Mouse (Mus musculus): ENCODE measurements around the gene Btg2.
A peak's percentile ranks its signal among the peaks of the same experiment; 100 is the strongest.

Gene Btg2

DNA sequence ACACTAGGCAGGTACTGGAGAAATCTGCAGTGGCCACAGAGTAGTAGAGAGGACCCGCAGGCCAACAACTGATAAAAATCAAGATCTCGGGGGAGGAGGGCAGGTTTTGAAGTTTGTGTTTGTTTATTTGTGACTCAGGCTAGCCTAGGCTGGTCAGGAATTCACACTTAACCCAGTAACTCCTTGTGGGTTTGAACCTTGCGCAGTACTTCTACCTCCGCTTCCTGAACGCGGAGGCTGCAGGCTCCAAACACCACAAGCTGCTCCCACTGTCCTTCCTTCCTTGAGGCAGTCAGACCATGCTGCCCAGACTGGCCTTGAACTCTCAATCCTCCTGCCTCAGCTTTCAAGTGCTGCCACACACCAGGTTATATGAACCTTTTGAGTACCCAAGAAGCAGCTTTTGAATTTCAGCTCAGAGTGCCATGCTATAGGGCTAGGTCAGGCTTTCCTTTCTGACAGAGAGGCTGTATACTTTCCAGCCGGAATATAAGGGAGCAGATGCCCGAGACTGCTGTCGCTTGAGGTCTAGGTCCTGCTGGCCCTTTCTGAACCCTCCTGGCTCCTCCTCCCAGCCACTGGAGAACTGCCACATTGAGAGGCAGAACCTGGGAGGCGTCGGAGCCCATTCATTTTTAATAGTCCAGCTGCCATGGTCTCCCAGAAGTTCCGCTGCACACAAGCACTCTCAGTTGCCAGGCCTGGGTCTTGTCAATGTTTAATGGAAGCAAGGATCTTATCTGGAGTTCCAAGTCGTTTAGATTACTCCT, 19.2 kb upstream of the Btg2 start:
- no peak for DNase-seq

DNA sequence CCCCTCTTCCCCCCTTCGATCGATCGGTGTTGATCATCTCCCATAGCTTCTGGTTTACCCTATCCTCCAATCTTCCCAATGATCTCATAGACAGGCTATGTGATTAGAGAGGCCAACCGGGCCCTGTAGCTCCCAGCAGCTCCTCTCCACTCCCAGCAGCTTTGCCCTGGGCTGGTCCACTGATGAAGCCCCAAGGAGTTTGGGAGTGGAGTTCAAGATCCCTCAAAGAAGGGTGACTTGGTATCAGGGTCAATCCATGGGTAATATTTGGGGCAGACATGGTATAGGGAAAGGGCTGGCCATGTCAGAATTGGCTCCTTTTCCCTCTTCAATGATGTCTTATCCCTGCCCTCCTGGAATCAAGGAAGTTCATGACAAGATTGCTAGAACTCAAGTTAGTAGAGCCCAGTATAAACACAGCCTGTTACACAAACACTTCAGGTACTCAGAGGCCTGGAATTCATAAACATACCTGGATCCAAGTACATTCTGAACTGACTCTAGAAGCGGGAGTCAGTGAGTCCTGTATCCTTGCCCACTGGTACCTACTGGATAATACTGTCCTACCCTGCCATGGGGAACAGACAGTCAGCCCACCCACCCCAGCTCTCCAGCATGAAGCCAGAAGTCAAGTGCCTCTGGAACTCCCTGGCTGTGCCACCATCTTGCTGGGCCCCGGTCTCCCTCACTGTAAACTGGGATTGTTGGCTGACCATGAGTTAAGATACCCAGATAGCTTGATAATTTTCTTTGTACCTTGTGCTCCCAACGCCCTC, 18.3 kb upstream of the Btg2 start:
- DNase-seq = no peak

DNA sequence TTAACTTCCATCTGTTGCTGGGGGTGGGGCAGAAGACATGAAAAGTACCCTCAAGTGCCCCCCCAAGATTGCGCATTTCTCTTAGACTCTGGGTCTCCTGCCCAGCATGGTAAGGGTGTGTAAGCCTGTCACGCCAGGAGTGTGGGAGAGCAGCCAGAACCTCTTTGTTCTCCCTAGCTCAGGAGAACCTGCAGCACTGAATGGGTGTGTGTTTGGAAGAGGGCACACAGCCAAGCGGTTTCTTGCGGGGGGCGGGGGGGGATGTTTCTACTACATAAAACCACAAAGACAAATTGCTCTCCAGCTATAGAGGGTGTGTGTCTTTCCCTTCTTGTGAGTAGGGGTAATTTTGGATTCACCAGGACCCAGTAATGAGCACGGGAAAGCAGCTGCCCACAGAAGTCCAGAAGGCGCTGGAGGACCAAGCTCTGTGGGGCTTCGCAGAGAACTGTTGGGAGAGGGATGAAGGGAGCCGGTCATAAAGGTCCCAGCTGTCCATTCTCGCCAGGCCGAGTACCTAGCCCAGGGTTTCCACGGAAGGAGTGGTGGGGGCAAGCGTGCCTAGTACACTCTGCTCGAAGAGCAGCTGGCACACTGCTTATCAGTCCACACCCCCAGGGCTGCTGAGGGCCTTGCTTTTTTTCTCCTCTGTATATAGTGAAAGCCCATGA, 17.5 kb upstream of the Btg2 start:
- no peak for DNase-seq

DNA sequence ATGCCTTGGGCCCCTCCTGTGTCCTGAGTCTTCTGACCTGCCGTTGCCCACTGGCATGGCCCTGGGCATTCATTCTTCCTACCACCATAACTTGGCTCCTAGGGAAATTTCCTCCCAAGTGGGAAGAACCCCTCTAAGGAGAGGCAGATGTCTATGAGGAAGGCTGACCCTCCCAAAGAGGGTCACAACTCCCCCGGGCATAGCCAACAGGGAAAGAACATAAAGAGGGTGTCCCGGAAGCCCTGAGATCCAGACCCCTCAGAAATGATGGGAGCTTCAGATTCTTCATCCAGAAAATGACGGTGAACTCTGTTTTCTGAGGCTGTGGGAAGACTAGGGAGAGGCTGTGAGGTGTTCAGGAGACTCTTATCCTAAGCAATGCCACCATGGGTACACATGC, 16.8 kb upstream of the Btg2 start:
- no peak for DNase-seq

DNA sequence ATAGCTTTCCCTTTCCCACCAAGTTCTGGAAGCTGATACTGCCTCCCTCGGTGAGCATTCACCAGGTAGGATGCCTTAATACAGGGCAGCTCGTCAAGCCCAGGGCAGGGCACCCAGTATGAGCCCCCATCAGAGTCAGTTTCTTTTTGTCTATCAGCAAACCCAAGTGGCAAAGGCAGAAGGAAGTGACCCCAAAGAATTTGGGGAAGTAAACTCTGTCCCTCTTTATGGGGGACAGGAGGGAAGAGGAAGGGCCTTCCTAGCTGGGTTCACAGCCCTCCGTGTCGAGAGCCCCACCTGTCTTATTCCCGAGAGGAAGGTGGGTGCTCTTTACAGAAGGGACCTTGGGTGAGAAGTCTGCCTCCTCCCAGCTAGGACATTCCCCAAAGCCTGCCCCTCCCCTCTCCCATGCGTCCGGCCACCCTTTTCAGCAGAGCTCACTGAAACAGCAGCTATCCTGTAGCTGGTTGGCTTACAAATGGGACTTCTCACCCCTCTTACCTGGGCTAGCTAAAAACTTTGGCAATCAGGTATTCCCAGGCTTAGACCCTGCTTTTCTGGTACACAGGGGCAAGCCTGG, 16.2 kb upstream of the Btg2 start:
- DNase-seq = no peak

DNA sequence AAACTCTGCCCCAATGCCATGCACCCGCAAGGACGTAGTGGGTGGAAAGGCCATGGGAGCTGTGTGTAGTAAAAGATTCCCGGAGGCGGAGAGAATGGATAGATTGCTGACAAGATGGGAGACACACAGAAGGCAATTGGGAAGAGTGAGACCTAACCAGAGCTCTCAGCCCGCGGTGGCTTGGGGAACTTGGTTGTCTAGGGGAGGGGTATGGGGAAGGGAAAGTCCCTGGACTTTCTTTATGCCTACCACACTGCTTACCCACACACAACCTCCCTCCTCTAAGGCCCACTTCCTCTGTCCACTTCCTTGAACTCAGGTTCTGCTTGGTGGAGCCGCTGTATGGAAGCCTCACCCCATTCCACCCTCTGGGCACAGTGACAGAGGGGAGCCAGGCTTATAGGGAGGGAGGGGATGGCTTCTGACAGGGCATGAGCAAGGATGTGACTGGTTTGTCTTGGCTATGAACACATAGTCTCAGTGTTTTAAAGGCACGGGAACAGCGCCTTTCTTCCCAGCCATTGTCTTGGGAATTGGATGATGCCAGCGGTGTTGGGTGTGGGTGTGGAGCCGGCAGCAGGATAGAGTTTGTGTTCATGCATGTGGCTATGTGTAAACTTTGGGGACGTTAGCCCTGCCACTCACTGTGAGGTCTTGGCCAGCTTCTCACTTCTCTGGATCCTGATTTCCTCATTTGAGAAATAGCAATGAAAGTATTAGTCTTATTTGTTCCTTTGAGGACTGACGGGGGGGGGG, 15.0 kb upstream of the Btg2 start:
- no peak for DNase-seq

DNA sequence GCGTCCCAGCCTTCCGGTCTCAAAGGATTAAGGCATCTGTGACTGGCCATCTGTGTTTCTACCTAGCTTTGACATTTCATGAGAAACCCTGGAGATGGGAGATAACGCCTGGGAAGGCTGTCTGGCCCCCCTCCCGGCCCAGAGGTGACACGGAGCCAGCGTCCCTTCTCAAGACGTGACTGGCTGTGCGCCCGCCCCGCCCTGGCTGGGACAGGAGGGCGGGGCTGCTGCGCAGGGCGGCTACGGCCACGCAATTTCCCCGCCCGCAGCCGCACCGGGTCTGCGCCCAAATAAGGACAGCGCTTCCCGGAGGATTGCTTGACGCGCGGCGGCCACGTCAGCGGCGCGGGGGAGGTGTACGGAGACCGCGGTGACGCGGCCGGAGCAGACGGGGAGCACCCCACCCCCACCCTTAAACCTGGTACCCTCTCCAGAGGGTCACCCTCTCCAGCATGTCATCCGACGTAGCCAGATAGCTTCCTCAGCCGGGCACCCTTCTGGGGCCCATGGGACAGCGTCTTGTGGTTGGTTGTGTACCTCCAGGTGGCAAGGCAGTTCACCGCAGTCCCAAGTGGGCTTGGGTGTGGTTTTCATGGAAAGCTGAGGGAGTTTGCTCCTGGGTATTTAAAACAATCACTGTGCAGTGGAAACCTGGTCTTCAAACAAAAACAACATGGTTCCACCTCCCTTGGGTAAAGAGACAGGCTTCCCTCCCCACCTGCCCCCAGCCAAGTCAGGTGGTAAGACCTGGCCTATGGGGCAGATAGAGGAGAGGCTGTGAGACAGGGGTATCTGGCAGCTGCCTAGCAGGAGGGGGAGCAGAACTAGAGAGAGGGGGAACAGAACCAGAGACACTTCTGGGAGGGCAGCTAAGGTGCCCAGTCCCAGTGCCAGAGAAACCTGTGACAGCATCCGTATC, 14.2 kb upstream of the Btg2 start:
- peak; percentile 89 for DNase-seq

DNA sequence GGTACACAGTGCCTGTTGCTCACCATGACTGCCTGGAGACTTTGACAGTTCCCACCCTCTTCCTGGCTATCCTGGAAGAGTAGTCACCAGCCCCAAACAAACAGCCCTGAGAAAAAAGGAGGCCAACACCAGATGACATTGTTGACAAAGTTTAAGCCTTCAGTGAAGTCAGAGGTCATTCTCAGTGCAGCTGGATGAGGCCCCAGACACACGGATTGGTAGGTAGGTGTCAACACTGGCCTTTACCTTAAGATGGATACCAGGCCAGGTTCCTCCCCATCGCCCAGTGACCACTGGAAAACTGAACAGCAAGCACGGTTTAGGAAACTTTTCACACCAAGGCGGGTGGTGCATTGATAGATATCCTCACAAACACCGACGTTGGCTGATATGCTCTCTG, 13.4 kb upstream of the Btg2 start:
- no peak for DNase-seq

DNA sequence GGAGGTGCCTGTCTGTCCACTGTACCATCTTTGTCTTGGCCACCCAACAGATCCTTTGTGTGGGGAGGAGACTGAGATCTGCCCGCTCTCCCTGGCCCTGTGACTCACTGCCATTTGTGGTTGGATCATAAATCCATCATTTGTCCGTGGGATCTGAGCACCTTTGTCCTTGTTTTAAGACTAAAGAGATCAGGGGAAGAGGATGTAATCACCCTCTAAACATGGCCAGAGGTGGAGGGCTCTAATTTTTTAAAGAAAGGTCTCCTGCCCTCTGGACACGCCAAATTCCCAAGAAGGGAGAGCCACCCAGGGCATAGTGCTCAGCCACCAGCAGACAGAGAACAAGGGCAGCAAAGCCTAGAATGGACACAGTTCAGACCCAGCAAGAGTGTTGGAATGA, 12.9 kb upstream of the Btg2 start:
- no peak for DNase-seq

DNA sequence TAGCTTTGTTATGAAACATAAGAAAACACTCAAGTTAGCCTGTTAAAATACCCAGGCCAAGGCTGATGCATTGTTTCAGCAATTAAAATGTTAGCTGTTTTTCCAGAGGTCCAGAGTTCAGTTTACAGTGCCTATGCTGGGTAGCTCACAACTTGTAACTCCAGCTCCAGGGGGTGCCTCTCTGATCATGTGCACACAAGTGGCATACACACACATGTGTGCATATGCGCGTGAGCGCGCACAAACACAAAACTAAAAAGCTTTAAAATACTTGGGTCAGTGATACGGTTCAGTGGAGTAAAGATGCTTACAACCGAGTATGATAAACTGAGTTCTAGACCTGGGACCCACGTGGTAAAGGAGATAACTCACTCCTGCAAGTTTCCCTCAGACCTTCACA, 10.2 kb upstream of the Btg2 start:
- no peak for DNase-seq

DNA sequence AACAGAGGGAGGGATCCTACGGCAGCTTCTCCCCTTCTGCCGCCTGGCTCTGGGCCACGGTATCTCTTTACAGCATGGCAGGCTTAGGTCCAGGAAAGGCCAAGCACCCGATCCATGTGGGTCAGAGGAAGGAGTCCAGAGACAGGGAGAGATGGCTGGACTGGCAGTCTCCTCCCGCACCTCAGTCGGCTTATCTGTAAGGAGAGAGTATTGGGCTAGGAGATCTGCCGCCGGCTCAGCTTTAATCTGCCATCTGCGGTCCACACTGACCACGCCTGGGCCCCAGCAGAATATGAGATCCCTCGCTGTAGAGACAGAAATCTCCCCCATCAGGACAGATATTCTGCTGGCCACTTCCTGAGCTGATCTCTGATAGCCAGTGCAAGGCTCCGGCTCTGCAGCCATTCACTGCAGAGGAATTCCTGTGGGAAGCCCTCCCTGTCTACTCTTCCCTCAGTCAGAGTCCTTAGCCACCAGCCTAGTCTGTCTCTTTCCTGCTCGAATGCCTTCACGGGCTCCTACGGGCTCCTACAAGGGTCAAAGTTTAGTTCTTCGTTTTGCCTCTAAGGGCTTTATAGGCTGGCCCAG, 8.0 kb upstream of the Btg2 start:
- DNase-seq = peak; percentile 59

DNA sequence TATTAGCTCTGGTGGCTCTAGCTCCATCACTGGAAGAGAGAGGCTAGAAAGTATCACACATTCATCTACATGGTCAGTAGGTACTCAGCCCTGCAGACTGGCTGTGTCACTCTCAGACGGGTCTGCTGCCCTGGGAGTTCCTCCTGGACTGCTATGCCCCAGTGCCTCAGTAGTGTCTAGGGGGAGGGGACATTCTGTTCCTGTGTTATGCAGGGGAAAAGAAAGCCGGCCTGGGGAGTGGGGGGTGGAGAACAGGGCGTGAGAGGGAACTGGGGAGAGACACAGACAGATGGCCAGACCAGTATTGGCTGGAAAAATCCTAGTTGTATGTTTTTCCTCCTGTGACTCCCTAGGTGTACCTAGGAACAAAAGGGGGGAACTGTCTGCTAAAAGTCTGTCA, 7.1 kb upstream of the Btg2 start:
- no peak for DNase-seq

DNA sequence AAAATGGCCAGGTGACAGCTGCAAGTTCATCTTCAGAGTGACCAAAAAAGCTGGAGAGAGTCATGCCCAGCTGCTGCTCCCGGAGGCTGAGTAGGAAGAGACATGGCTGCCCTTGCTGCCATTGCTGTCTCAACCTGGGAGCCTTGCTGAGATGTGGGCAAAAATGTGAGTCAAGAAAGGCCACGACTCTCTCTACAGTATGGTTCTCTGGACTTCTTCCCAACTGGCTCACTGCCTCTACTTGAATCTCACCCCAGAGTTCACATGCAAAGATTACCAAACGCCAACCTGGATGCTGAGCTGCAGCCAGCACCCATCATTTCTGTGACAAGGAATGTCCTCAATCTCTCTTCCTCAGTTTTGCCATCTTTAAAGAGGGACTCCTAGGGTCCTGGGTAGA, 5.2 kb upstream of the Btg2 start:
- no peak for DNase-seq

DNA sequence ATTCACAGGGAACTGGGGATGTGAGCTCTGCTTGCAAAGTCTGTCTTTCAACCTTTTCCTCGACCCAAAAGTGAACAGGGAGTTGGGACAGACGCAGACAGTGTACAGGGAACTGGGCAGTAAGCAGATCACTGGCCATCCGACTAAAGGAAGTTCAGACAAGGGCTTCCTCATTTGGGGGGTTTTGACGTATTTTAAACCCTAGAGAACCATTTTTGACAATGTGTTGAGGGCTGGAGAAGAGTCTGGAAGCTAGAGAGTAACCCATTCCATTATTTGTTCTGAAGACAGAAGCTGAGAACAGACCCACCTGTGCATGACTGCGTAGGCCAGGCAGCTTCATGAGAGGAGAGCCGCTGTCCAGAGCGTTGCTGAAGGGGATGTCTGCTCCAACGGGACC, 4.8 kb upstream of the Btg2 start:
- no peak for DNase-seq

DNA sequence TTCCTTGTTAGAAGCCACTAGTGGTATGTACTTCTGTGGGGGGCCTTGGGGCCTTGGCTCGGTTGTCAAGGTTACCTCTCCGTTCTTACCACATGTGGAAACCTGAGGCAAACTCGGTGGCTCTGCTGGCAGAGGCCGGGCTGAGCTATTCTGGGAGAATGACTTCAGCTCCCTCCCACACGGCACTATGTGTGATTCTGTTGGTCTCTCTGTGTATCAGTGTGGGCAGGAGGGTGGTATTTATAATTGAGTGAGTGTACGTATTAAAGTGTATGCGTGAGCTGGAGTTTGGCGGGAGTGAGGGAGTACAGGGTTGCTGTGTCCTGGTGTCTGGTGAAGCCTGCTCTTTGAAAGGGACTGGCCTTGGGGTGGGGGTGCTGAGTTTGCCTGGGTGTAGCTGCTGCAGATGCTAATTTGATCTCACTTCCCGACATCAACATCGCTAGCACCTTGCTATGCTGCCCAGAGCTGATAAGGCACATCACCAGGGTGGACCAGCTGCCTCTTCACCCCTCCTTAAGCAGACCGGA, 4.1 kb upstream of the Btg2 start:
- DNase-seq = no peak

DNA sequence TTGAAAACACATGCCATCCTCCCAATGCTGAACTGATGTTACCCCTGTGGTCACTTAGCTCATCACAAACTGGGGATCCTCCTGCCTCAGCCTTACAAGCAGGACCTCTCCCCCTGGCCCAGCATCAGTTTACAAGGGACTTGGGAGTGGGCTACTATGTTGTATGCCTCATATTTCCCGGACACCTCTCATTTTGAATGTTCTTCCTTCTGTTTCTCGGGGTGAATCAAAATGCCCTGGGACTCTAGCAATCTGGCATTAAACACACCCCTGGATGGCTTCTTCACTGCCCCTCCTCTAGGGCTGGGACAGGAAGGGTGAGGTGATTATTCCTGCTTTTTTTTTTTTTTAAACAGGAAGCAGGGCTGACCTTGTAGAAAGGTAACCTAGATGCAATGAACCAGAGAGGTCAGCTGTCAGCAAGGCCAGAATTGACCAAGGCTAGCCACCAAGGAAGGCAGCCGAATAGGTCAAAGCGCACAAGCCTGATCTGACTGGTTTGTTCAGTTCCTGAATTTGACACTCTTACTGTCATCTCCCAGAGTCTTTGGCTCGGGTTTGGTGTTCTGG, 2.0 kb upstream of the Btg2 start:
- no peak for DNase-seq

DNA sequence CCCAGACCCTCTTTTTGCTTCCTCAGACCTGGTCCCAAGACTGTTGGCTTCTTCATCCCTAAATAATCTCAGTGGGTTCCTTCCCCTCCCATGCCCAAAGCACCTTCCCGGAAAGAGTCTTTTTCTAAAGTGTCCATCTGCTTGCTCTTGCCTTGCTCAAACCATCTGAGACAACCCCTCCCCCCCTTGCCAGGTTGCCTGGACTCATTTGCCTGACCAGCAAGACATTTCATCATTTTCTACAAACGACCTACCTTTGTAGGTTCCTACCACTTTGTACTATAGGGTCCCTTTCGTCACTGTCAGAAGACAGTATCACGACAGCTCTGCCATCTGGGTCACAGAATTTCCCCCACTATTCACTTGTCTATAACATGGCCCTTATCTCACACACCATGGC, 1.5 kb upstream of the Btg2 start:
- no peak for DNase-seq

DNA sequence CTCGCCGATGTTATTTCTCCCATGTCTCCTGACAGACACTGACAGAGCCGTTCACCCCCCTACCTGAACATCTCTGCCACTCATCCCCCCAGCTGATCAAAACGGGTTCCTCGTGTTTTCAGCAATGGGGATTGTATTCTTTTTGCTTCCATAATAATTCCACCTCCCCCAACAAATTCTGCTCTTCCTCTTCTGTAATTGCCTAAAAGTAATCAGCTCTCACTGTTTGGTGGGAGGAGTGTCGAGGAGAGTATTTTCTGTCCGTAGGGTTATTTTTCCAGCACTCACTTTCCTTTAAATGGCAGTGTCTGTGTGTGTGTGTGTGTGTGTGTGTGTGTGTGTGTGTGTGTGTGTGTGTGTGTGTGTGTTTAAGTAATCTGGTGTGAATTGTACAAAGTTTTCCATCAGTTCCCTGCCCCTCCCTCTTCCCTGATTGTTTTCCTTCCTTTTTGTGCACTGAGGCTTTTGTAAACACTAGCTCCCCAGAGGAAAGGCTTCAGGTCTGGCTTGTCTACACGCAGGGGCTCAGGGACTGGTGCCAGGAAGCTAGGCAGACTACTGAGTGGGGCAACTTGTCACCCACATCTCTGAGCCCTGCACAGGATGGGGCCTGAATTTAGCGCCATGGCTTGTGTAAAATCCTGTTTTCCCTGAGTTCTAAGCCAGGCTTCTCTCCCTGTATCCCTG, 700 bp upstream of the Btg2 start:
- DNase-seq = peak; percentile 56

DNA sequence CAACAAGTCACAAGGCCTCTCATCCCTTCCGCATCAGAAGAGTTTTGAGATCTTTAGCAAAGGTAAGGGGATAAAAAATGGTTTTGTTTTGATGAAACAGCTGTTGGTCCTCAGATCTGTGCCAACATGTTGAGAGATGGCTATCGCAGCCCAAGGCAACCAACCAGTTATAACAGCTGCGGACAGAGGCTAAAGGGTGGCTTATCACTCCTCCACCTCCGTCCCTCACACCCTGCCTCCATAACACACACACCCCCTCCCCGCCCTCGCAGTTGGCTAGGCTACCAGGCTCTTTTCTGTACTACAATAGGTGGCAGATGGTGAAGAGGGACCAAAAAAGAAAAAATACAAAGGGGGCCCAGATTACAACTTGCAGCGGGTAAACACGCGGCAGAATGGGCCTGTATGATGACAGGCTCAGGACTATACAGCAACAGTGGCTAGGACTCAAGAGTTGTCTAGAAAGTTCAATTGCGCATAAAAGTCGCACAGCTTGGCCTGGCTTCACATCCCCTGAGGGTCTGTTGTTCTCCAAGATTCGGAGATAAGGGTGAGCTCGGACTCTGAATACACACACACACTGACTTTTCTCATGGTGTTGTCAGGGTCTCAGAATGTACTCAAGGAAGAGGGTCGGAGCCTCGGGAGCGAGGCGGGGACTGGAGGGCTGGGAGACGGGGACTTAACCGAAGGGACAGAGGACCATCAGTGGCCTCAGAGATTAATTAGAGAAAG, 692 bp downstream of the Btg2 start:
- DNase-seq = peak; percentile 45
